Mouse (Mus musculus): ENCODE data around the gene Tbx5. TPM values are rescaled to one million over a fixed set of nuclear protein-coding genes. Genes with fewer than 3 reads are reported as not detected.

The Tbx5 gene
- polyA plus RNA-seq, 1 experiment = 0.06 TPM

DNA sequence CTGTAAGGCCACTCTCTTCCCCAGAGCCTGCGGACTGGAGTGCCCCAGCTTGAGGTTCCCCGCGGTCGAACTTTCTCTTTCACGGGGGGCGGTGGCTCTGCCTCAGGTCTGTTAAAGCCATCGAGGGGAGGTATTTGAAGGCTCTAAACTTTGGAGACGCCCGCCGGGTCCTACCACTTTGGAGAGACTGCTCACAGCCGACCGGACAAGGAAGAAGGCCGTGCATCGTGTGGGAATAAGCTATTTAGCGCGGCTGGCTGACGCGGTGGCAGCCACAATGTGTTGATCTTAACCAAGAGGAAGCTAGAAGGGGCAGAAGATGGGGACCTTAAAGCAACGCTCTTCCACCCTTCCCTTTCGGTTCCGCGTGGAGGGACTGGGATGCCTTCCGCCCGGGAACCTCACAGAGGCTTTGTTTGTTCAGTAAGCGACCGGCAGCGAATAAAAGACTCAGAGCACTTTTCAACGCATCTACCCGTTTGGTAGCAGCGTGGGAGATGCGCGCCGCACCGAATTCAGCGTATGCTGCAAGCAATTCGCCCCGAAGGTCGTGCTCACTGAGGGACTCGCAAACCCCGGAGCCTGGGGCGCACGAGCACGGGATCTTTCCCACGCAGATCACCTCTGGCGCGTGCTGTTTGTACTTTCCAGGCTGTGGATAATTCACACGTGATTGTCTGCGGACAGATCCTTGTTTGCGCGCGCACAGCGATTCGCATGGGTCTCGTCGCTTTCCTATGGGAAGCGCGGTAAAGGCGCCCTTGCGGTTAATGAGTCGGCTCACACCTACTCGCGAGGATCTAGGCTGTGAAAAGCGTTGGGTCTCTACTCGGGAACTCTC lies 28.8 kb upstream of the Tbx5 start:
- under 1% methylated on average over 64 of the region's 64 CpGs for WGBS
- no peak overlapping the region for H3K27ac ChIP-seq (ENCODE audit: insufficient read depth, low read depth, low read length)
- no peaks in the 10 kb centered on the region for H3K4me1 ChIP-seq (ENCODE audit: control insufficient read depth, insufficient read depth, low read length)
- H3K4me3 ChIP-seq (ENCODE audit: insufficient read depth, low read depth, low read length) = no peak overlapping the region
- H3K36me3 ChIP-seq (ENCODE audit: control insufficient read depth, insufficient read depth, low read length) = no peaks in the 10 kb centered on the region
- H3K27me3 ChIP-seq (replicated peaks; ENCODE audit: control insufficient read depth, insufficient read depth, low read length) = 0 out of 2 replicates have a peak, but pooled peaks cover 1% of the 10 kb centered on the region
- DNase-seq = no peak
- TF ChIP-seq POLR2A (IDR thresholded peaks at IDR 0.05; ENCODE audit: low read depth, low read length) (no peak), CTCF (conservative IDR thresholded peaks at IDR 0.05; ENCODE audit: insufficient read depth, insufficient read length, low read depth, low read length) (no peak)

DNA sequence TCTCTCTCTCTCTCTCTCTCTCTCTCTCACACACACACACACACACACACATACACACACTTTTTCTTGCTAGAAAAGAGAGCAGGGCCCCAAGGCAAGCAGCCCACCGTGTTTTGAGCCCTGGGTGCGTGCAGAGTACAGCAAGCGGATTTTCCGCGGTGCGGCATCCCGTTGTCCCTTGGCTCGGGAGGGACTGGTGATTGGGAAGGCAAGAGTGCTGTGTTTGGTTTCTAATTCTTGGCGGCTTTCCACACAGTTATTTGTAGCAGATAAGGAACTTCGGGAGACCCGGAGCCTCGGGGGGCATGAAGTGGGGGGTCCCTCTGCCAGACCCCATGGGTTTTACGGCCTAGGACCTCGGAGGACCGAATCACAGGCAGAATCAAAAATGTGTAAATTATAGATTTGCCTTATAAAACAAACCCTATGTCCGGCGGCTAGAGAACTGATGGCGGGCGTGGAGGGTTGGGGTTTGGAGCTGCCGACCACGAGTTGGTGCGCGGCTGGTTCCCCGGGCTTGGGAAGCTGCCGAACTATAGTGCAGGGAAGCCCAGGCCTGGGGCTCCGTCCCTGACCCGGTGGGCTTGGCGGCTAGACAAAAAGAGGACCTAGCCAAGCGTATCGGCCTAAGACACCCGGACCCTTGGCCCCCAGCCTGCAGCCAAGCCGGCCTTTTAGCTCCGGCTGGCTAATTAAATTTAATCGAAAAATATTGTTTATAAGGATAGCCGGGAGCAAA lies 28.0 kb upstream of the Tbx5 start:
- Histone ChIP-seq H3K27me3 (replicated peaks; ENCODE audit: control insufficient read depth, insufficient read depth, low read length) (0 out of 2 replicates have a peak, but pooled peaks cover 1% of the 10 kb centered on the region), H3K36me3 (ENCODE audit: control insufficient read depth, insufficient read depth, low read length) (no peaks in the 10 kb centered on the region), H3K4me3 (ENCODE audit: insufficient read depth, low read depth, low read length) (no peak overlapping the region)

DNA sequence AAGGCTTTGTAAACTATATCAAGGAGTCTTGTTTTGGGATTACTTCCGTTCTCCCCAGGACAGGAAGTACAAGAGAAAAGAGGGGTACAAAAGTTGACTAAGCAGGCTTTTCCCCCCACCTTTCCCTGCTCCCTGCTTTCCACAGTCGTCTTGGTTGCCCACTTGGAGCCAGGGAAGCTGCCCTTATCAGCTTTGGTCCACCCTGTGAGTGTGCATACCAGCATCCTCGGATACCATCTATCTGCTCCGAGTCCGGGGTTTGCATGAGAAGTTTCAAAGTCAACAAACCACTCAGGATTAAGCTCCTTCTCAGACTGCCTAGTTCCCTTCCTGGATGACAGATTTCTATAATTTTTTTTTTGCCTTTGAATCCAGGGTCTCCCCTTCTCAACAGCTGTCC lies 26.8 kb upstream of the Tbx5 start:
- no peak for DNase-seq
- WGBS = 3% methylated on average over 5 of the region's 5 CpGs
- H3K4me1 ChIP-seq (ENCODE audit: control insufficient read depth, insufficient read depth, low read length) = no peaks in the 10 kb centered on the region
- H3K36me3 ChIP-seq (ENCODE audit: control insufficient read depth, insufficient read depth, low read length) = no peaks in the 10 kb centered on the region
- no peak for TF ChIP-seq POLR2A (IDR thresholded peaks at IDR 0.05; ENCODE audit: low read depth, low read length)
- TF ChIP-seq CTCF (conservative IDR thresholded peaks at IDR 0.05; ENCODE audit: insufficient read depth, insufficient read length, low read depth, low read length) = no peak
- no peak overlapping the region for H3K27ac ChIP-seq (ENCODE audit: insufficient read depth, low read depth, low read length)
- no peak overlapping the region for H3K4me3 ChIP-seq (ENCODE audit: insufficient read depth, low read depth, low read length)
- 0 out of 2 replicates have a peak, but pooled peaks cover 1% of the 10 kb centered on the region for H3K27me3 ChIP-seq (replicated peaks; ENCODE audit: control insufficient read depth, insufficient read depth, low read length)

More for the DNA sequence above, 28.0 kb upstream of the Tbx5 start:
- 2% methylated on average over 35 of the region's 35 CpGs for WGBS
- no peak for DNase-seq
- TF ChIP-seq CTCF (conservative IDR thresholded peaks at IDR 0.05; ENCODE audit: insufficient read depth, insufficient read length, low read depth, low read length) (no peak), POLR2A (IDR thresholded peaks at IDR 0.05; ENCODE audit: low read depth, low read length) (no peak)
- Histone ChIP-seq H3K4me1 (ENCODE audit: control insufficient read depth, insufficient read depth, low read length) (no peaks in the 10 kb centered on the region), H3K27ac (ENCODE audit: insufficient read depth, low read depth, low read length) (no peak overlapping the region)

DNA sequence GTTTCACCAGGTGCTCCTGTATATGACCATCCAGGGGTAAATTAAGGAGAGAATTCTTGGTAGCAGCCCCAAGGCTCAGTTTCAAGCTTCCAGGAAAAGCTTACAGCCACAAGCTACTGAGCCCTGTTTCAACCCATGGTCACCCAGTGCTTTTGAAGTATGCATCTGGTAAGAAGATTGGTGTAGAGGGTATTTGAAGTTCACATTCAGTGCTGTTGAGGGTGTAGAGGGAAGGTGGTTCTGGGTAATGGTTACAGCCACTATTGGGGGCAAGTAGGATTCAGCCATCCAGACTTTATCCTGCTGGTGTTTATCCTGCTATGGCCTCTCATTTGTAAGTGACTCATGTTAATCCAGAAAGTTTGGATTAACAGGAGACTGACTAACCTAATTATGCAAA lies 26.0 kb upstream of the Tbx5 start:
- H3K36me3 ChIP-seq (ENCODE audit: control insufficient read depth, insufficient read depth, low read length) = no peaks in the 10 kb centered on the region
- TF ChIP-seq CTCF (conservative IDR thresholded peaks at IDR 0.05; ENCODE audit: insufficient read depth, insufficient read length, low read depth, low read length) (no peak), POLR2A (IDR thresholded peaks at IDR 0.05; ENCODE audit: low read depth, low read length) (no peak)
- H3K4me3 ChIP-seq (ENCODE audit: insufficient read depth, low read depth, low read length) = no peak overlapping the region
- no peak overlapping the region for H3K27ac ChIP-seq (ENCODE audit: insufficient read depth, low read depth, low read length)
- H3K27me3 ChIP-seq (replicated peaks; ENCODE audit: control insufficient read depth, insufficient read depth, low read length) = 0 out of 2 replicates have a peak, but pooled peaks cover 1% of the 10 kb centered on the region
- no peaks in the 10 kb centered on the region for H3K4me1 ChIP-seq (ENCODE audit: control insufficient read depth, insufficient read depth, low read length)
- no peak for DNase-seq

DNA sequence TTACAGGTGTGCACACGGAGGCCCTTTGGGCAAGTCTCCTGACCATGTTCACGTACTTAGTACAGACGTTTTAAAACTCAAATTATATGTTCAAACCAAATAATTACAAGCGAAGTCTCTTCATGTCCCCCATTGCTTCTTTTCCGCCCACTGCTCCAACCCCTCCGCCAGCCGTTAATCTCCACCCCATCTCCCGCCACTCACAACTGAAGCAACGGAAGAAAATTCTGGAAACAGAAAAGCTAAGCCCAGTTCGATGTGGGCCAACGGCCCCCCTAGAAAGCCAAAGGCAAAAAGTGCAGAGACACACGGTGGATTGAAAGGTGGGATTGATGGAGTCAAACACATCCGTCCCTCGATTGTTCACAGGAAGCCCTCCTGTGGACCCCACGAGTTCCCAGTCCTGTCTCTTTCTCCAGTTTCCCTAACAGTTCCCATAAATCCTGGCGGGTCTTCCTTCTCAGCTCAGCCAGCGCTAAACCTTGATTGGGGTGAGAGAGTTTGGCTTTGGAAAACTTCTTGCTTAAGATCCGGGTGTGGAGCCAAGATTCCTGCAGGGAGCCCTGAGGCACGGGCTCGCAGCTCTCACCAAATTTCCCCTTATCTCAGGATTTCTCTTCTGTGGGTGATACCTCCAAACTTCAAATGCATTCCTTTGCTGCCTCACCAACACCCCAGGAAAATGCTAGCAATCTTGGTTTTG lies 24.8 kb upstream of the Tbx5 start:
- 0 out of 2 replicates have a peak, but pooled peaks cover 1% of the 10 kb centered on the region for H3K27me3 ChIP-seq (replicated peaks; ENCODE audit: control insufficient read depth, insufficient read depth, low read length)
- H3K4me1 ChIP-seq (ENCODE audit: control insufficient read depth, insufficient read depth, low read length) = no peaks in the 10 kb centered on the region
- no peak for DNase-seq
- no peak overlapping the region for H3K4me3 ChIP-seq (ENCODE audit: insufficient read depth, low read depth, low read length)
- WGBS = 3% methylated on average over 20 of the region's 20 CpGs
- TF ChIP-seq CTCF (conservative IDR thresholded peaks at IDR 0.05; ENCODE audit: insufficient read depth, insufficient read length, low read depth, low read length) = no peak
- no peak for TF ChIP-seq POLR2A (IDR thresholded peaks at IDR 0.05; ENCODE audit: low read depth, low read length)
- no peak overlapping the region for H3K27ac ChIP-seq (ENCODE audit: insufficient read depth, low read depth, low read length)
- no peaks in the 10 kb centered on the region for H3K36me3 ChIP-seq (ENCODE audit: control insufficient read depth, insufficient read depth, low read length)

DNA sequence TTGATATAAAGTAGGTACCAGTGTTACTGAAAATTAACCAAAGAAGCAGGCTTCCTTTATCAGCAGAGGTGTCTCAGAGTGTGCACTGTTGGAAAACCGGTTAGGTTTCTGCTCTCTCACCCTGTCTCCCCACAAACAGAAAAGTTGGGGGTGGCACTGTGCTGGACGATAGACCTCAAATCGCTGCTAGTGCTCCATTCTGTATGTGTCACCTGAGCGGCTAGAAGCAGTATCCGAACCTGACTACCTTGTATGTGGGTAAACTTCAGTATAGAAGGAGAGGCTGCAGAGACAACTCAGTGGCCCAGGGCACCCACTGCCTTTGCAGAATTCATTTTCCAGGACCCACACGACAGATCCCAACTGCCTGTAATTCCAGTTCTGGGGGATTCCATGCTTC lies 23.8 kb upstream of the Tbx5 start:
- no peak overlapping the region for H3K27ac ChIP-seq (ENCODE audit: insufficient read depth, low read depth, low read length)
- no peak for TF ChIP-seq POLR2A (IDR thresholded peaks at IDR 0.05; ENCODE audit: low read depth, low read length)
- TF ChIP-seq CTCF (conservative IDR thresholded peaks at IDR 0.05; ENCODE audit: insufficient read depth, insufficient read length, low read depth, low read length) = no peak
- 22% methylated on average over 6 of the region's 6 CpGs for WGBS
- no peak overlapping the region for H3K4me3 ChIP-seq (ENCODE audit: insufficient read depth, low read depth, low read length)
- H3K36me3 ChIP-seq (ENCODE audit: control insufficient read depth, insufficient read depth, low read length) = no peaks in the 10 kb centered on the region
- no peaks in the 10 kb centered on the region for H3K4me1 ChIP-seq (ENCODE audit: control insufficient read depth, insufficient read depth, low read length)
- DNase-seq = no peak
- 0 out of 2 replicates have a peak, but pooled peaks cover 1% of the 10 kb centered on the region for H3K27me3 ChIP-seq (replicated peaks; ENCODE audit: control insufficient read depth, insufficient read depth, low read length)

Measured in kidney, adult 2 months (tissue).